Mouse (Mus musculus) layer of hippocampus, postnatal 25 days (tissue): ENCODE measurements around the gene Ano10. TPM values are rescaled to one million over a fixed set of nuclear protein-coding genes. Genes with fewer than 3 reads are reported as not detected.
"Not testable (repeated sequence)": the region's sequence is repeated elsewhere in the genome, so short reads cannot be mapped to it uniquely, and the experiment has no call there.

Experiments
- DNase-seq, 2 experiments: peaks; one replicate each; pipeline ENCODE4 v3.0.0; 2022; ENCODE audit warnings: mixed read lengths in 2 of 2, low spot score in 1 of 2; ENCODE audit errors: extremely low spot score in 1 of 2
- total RNA-seq, 2 experiments: library from RNA; stranded (reverse); gene quantifications; 2 replicates each; pipeline ENCODE4 v1.2.3; 2021

Ano10 gene
- total RNA-seq, 2 experiments from 2014 or later, result 22.1 to 24.9 TPM

- no peak for DNase-seq
These were observed 120.6 kb downstream of the Ano10 start for GRCm38 (mm10) chr9:122173405-122174233.

- no peak for DNase-seq
These were observed 121.5 kb downstream of the Ano10 start for GRCm38 (mm10) chr9:122172612-122173186.

- DNase-seq, result no peak
These were observed 124.3 kb downstream of the Ano10 start for GRCm38 (mm10) chr9:122169901-122170300.

- DNase-seq, result not testable (repeated sequence)
These were observed 126.5 kb downstream of the Ano10 start for GRCm38 (mm10) chr9:122167719-122168118.

- no peak for DNase-seq
These were observed 129.7 kb downstream of the Ano10 start for GRCm38 (mm10) chr9:122164535-122164934.

GRCm38 (mm10) chr9:122157079-122157441 is 137.2 kb downstream of the Ano10 start:
- DNase-seq, result no peak

- DNase-seq, result no peak
These were observed 137.7 kb downstream of the Ano10 start for GRCm38 (mm10) chr9:122156389-122157078.

GRCm38 (mm10) chr9:122155193-122155592 is 139.0 kb downstream of the Ano10 start:
- no peak for DNase-seq

GRCm38 (mm10) chr9:122153436-122153835 is 140.8 kb downstream of the Ano10 start:
- DNase-seq, result no peak

GRCm38 (mm10) chr9:122152501-122152900 is 141.7 kb downstream of the Ano10 start:
- DNase-seq, result no peak

- no peak for DNase-seq
These were observed 142.2 kb downstream of the Ano10 start for GRCm38 (mm10) chr9:122152063-122152462.

- no peak for DNase-seq
These were observed 144.0 kb downstream of the Ano10 start for GRCm38 (mm10) chr9:122149997-122150826.

GRCm38 (mm10) chr9:122148356-122148755 is 145.9 kb downstream of the Ano10 start:
- no peak for DNase-seq

GRCm38 (mm10) chr9:122146124-122146870 is 147.9 kb downstream of the Ano10 start:
- DNase-seq, result no peak

GRCm38 (mm10) chr9:122145677-122146076 is 148.5 kb downstream of the Ano10 start:
- DNase-seq, result no peak

- DNase-seq, result no peak
These were observed 149.4 kb downstream of the Ano10 start for GRCm38 (mm10) chr9:122144776-122145175.

- DNase-seq, result no peak
These were observed 151.0 kb downstream of the Ano10 start for GRCm38 (mm10) chr9:122143219-122143618.

GRCm38 (mm10) chr9:122139236-122139635 is 155.0 kb downstream of the Ano10 start:
- no peak for DNase-seq

- DNase-seq, result no peak
These were observed 155.7 kb downstream of the Ano10 start for GRCm38 (mm10) chr9:122138371-122139029.
